Mouse (Mus musculus): ENCODE measurements around the gene Gm10318.

Gene Gm10318

GRCm38 (mm10) chr10:77900126-77900525 lies 47.5 kb downstream of the Gm10318 start:
- no peak for DNase-seq

- DNase-seq = no peak
Measured at GRCm38 (mm10) chr10:77900903-77901818, 48.5 kb downstream of the Gm10318 start.

- peak; percentile 27 for DNase-seq
Measured at GRCm38 (mm10) chr10:77901871-77902210, 49.2 kb downstream of the Gm10318 start.

GRCm38 (mm10) chr10:77902211-77902893 lies 49.7 kb downstream of the Gm10318 start, which contains the start of gene Lrrc3:
TSS of gene Lrrc3 (minus strand) at chr10:77902536.
- DNase-seq = peak; percentile 39

- DNase-seq = peak; percentile 25
Measured at GRCm38 (mm10) chr10:77902894-77903715, 50.4 kb downstream of the Gm10318 start.
